Mouse (Mus musculus) forebrain, embryonic 10.5 days (tissue): Measurements from ENCODE around the gene Cln3. TPM values are rescaled to one million over a fixed set of nuclear protein-coding genes. Genes with fewer than 3 reads are reported as not detected.

Experiments used
- DNase-seq: peaks from one replicate; pipeline ENCODE4 v3.0.0-alpha.2; 2017; ENCODE audit warnings: low spot score; ENCODE audit errors: extremely low spot score
- H3K27ac ChIP-seq: fragments of 300-500 bp; sonication (generic); 2 replicates; pipeline ENCODE4 v1.5.1; 2016; ENCODE audit warnings: mild to moderate bottlenecking
- H3K27me3 ChIP-seq: fragments of 300-500 bp; sonication (generic); 2 replicates; pipeline ENCODE4 v1.6.1; 2016; ENCODE audit warnings: mild to moderate bottlenecking; ENCODE audit not compliant: poor library complexity, severe bottlenecking
- H3K36me3 ChIP-seq: fragments of 300-500 bp; sonication (generic); replicated peaks from 2 replicates; pipeline ENCODE4 v1.6.1; 2016; ENCODE audit warnings: mild to moderate bottlenecking, moderate library complexity
- H3K4me1 ChIP-seq: fragments of 300-500 bp; sonication (generic); 2 replicates; pipeline ENCODE4 v1.6.1; 2016
- H3K4me3 ChIP-seq: fragments of 300-500 bp; sonication (generic); 2 replicates; pipeline ENCODE4 v1.5.1; 2016; ENCODE audit warnings: mild to moderate bottlenecking, moderate library complexity
- H3K9me3 ChIP-seq: fragments of 300-500 bp; sonication (generic); 2 replicates; pipeline ENCODE4 v1.6.1; 2016; ENCODE audit warnings: mild to moderate bottlenecking, moderate library complexity
- WGBS: fragments of 180-500 bp; shearing (Covaris S2); methylation state at CpG from one replicate; pipeline ENCODE4 v1.1.7; 2016; 5-methylcytosine and 5-hydroxymethylcytosine counted together
- polyA plus RNA-seq: library from polyadenylated mRNA; unstranded; fragments of >200 nt; fragmentation: Nextera tagmentation; extraction: Ambion mirVana; gene quantifications from 2 replicates; pipeline ENCODE4 v1.2.1, GENCODE M21; 2016

Gene Cln3
- polyA plus RNA-seq, 1 experiment from 2014 or later = 20.7 TPM

DNA sequence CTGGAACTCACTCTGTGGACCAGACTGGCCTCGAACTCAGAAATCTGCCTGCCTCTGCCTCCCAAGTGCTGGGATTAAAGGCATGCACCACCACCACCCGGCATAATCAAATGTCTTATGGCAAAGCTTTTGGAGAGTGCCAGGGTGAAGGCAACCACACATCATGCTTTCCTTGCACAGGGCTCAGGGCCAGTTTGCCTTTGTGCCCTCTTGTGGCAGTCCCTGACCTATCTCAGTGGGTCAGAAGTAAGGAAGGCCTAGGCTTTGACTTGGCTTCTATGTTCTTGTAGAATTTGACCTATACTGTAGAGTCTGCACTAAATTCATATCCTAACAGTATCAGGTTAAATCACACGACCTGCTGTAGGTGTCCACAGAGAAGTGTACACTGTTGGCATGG, 31.1 kb upstream of the Cln3 start:
- Histone ChIP-seq H3K36me3 (no peaks in the 10 kb centered on the region), H3K27me3 (no peaks in the 10 kb centered on the region), H3K4me3 (no peak overlapping the region), H3K9me3 (no peaks in the 10 kb centered on the region), H3K27ac (no peak overlapping the region), H3K4me1 (no peaks in the 10 kb centered on the region)
- WGBS = 85% methylated on average over 3 of the region's 3 CpGs
- no peak for DNase-seq

DNA sequence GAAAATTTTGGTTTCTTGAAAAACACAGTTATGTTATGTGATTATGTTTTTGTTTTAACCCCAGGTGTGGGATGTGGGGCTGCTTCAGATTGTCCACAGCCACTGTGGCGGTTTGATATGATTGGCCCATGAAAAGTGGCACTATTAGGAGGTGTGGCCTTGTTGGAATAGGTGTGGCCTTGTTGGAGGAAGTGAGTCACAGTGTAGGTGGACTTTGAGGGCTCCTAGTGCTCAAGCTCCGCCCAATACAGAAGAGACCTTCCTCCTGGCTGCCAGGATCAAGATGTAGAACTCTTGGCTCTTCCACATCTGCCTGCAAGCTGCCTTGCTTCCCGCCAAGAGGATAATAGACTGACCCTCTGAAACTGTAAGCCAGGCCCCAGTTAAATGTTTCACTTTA, 27.1 kb upstream of the Cln3 start:
- no peaks in the 10 kb centered on the region for H3K27me3 ChIP-seq
- H3K9me3 ChIP-seq = no peaks in the 10 kb centered on the region
- no peak overlapping the region for H3K4me3 ChIP-seq
- WGBS = 79% methylated on average over 3 of the region's 3 CpGs
- DNase-seq = no peak
- H3K4me1 ChIP-seq = no peaks in the 10 kb centered on the region
- no peaks in the 10 kb centered on the region for H3K36me3 ChIP-seq
- no peak overlapping the region for H3K27ac ChIP-seq

DNA sequence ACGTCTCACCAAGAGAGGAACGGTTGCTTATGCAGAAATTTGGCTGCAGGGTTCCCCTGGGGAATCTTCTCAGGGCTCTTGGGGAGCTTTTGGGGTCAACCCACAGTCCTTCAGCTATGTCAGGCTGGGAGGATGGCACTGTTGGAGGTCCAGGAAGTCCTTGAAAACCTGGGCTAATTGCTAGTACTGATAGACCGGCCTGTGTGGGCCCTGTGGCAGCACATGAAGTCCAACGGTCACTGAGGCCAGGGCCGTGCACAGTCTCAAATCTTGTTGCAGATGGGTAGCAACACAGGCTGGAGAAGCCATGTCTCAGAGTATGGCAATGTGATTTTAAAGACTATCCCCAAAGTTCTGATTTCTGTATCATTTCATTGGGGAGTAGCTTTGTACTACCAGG, 22.2 kb upstream of the Cln3 start:
- 88% methylated on average over 5 of the region's 5 CpGs for WGBS
- no peaks in the 10 kb centered on the region for H3K27me3 ChIP-seq
- H3K27ac ChIP-seq = no peak overlapping the region
- H3K36me3 ChIP-seq = no peaks in the 10 kb centered on the region
- no peak overlapping the region for H3K4me3 ChIP-seq
- no peak for DNase-seq
- H3K4me1 ChIP-seq = no peaks in the 10 kb centered on the region
- H3K9me3 ChIP-seq = no peaks in the 10 kb centered on the region

DNA sequence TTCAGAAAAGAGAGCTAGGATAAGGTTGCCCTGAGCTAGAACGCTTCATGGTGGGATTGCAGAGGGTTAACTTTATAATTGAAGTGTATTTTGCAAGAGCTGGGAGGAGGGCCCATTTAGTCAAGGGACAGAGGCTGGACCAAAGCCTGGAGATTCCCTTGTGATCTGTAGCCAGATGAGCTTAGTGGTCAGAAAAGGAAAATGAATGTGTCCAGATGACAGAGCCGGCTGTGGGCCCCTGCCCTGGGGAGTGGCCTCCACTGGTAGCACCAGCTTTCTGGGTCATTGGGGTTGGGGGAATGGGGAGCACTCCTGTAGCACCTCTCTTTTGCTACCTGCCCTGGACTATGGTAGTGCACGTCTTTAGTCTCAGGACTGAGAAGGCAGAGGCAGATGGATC, 21.4 kb upstream of the Cln3 start:
- Histone ChIP-seq H3K27me3 (no peaks in the 10 kb centered on the region), H3K36me3 (no peaks in the 10 kb centered on the region), H3K9me3 (no peaks in the 10 kb centered on the region), H3K4me3 (no peak overlapping the region), H3K4me1 (no peaks in the 10 kb centered on the region), H3K27ac (no peak overlapping the region)
- DNase-seq = no peak
- 77% methylated on average over 3 of the region's 3 CpGs for WGBS

DNA sequence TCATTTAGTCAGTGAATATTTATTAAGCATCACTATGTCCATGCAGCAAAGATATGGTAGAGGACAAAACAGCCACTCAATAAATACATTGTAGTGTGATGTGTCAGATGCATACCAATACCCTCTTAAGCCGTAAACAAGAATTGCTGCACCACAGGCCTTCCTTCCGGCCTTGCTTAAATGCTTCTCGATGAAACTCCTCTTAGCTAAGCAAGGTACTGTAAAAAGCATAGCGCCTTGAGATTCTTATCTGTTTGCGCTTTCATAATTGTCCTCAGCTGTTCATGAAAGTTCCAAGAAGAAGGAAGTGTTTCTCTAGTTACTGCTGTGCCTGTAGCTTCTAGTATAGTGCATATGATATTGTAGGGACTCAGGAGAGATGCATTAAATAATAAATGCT, 21.0 kb upstream of the Cln3 start:
- Histone ChIP-seq H3K27me3 (no peaks in the 10 kb centered on the region), H3K36me3 (no peaks in the 10 kb centered on the region), H3K9me3 (no peaks in the 10 kb centered on the region), H3K4me1 (peaks cover 2% of the 10 kb centered on the region; the same call in 1 of the 2 replicates), H3K27ac (no peak overlapping the region), H3K4me3 (no peak overlapping the region)
- DNase-seq = no peak
- 93% methylated on average over 5 of the region's 5 CpGs for WGBS

DNA sequence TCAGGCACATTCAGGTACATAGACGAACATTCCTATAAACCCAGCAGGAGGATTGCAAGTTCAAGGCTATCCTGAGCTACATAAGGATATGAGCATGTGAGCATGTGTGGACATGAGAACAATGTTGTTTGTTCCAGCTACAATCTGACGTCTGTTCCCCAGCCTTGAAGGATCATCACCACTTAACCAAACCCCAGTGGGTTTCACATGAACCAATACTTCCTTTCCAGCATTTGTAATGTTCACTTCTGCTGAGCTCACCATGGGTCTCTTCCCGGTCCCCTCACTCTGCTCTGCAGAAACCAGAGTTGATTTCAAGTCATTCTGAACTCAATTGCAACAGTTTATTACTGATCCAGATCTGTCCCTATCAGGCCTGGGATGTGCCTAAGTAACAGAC, 17.0 kb upstream of the Cln3 start:
- DNase-seq = no peak
- Histone ChIP-seq H3K4me3 (no peak overlapping the region), H3K9me3 (no peaks in the 10 kb centered on the region), H3K36me3 (no peaks in the 10 kb centered on the region), H3K27me3 (no peaks in the 10 kb centered on the region), H3K27ac (no peak overlapping the region), H3K4me1 (peaks cover 4% of the 10 kb centered on the region; the same call in 1 of the 2 replicates)
- WGBS = 91% methylated on average over 3 of the region's 3 CpGs

DNA sequence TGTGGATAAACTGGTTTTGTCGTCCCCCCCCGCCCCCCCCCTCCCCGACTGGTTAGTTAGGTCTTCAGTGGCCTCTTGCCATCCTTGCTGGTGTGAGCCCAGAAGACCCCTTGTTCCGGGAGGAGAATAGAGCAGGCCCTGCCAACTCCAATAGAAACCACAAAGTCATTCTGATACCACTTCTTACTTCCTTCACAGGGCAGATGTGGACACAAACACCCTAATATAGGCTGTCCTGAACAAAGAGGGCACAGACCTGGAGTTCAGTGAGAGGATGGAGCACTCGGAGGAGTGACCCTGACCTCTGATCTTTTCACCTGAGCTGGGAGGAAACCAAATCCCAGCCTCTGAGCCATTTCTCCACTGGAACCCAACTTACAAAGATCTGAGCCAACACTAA, 16.3 kb upstream of the Cln3 start:
- Histone ChIP-seq H3K9me3 (no peaks in the 10 kb centered on the region), H3K27ac (no peak overlapping the region), H3K36me3 (no peaks in the 10 kb centered on the region), H3K4me3 (no peak overlapping the region), H3K4me1 (peaks cover 4% of the 10 kb centered on the region; the same call in 1 of the 2 replicates), H3K27me3 (no peaks in the 10 kb centered on the region)
- DNase-seq = no peak
- WGBS = 47% methylated on average over 5 of the region's 5 CpGs

DNA sequence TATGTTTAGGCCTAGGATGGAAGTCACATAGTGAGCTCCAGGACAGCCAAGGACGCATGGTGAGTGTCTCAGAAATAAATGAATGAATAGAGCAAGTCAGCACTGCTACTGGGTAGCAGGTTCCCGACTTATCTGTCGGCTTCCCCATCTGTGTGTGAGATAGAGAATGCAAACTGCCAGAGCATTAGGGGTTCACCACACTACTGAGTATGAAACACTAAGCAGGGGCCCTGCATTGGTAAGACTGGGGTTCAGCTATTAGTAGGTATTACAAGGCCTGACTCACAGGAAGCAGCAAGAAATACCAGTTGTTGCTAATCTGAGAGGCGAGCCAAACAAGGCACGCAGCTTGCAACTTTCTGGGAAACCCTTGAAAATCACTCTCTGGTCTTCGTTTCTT, 13.3 kb upstream of the Cln3 start:
- Histone ChIP-seq H3K9me3 (no peaks in the 10 kb centered on the region), H3K4me3 (no peak overlapping the region), H3K4me1 (peaks cover 4% of the 10 kb centered on the region; the same call in 1 of the 2 replicates), H3K27me3 (peaks cover 3% of the 10 kb centered on the region; the same call in 1 of the 2 replicates), H3K27ac (no peak overlapping the region), H3K36me3 (no peaks in the 10 kb centered on the region)
- WGBS = 86% methylated on average over 6 of the region's 6 CpGs
- DNase-seq = no peak

DNA sequence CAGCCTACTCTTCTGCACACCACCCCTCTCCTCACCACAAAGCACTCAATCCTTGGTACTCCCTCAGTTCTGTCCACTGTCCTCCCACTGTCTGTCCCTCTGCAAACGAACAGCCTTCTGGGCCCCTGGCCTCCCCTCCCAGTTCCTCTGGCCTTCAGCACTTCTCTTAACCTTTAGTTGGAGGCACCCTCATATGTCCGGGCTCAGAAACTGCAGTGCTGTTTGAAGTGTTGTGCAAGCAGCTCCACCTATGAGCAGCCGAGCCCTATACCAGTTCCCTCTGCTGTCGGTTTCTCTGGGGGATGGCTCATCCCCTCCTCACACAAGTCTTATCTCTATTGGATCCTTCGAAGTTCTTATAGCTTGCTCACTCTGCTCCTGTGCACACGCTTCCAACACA, 10.8 kb upstream of the Cln3 start:
- no peak for DNase-seq
- WGBS = 76% methylated on average over 6 of the region's 6 CpGs
- Histone ChIP-seq H3K9me3 (no peaks in the 10 kb centered on the region), H3K27ac (no peak overlapping the region), H3K36me3 (no peaks in the 10 kb centered on the region), H3K4me1 (no peaks in the 10 kb centered on the region; the same call in 1 of the 2 replicates), H3K27me3 (peaks cover 3% of the 10 kb centered on the region; the same call in 1 of the 2 replicates), H3K4me3 (no peak overlapping the region)

DNA sequence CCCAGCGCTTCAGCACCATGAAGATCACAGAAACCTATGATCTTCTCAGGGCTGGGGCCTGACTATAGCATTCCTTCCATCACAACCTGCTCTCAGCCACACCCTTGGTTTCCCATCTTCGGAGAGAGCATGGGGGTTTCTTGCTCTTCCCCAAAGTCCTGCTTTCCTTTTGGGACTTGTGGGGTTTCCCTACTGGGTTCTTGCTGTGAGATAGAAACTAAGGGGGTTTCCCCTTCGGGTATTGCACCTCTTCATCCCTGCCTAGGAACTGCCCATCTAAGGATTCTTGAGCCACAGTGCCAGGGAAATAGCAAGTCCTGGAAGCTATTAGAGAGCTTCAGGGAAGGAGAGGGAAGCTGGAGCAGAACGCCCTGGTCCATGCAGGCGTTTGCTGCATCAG, 10.3 kb upstream of the Cln3 start:
- H3K4me3 ChIP-seq = no peak overlapping the region
- no peaks in the 10 kb centered on the region for H3K9me3 ChIP-seq
- no peak for DNase-seq
- no peak overlapping the region for H3K27ac ChIP-seq
- peaks cover 3% of the 10 kb centered on the region; the same call in 1 of the 2 replicates for H3K27me3 ChIP-seq
- H3K4me1 ChIP-seq = no peaks in the 10 kb centered on the region
- no peaks in the 10 kb centered on the region for H3K36me3 ChIP-seq
- 79% methylated on average over 5 of the region's 5 CpGs for WGBS

DNA sequence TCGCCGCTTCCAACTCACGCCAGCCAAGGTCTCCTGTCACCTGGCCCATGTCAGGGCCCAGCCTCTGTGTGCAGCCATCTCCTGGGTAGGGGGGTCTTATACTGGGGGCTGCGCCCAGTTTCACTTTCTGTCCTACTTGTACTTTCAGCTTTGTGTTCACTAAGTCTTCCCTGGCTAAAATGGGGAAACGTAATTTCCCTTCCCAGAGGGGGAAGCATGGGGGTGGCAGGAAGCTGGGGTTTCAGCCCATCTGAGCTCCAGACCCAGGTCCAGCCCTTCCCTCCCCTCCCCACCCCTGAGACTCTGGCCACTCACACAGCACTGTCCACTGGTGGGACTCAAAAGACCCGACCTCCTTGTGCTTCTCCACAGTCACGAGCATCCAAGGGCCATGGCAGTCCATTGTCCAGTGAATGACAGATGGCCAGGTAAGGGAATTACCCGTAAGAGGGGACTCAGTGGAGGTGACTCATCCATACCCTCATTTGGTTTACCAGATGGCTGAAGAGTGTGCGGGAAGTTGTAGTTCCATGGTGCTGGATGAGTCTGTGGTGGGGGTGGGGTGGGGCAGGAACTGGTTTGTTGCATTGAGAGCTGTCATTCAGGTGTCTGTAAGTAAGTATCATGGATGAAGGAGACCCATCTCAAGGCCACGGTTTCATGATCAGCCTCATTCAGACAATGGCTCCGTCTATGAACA, 9.4 kb upstream of the Cln3 start, which contains the start of gene Il27:
Il27 (minus strand) TSS at position 80 of the 700 bp plus-strand sequence.
- H3K27me3 ChIP-seq = peaks cover 3% of the 10 kb centered on the region; the same call in 1 of the 2 replicates
- DNase-seq = no peak
- no peak within 1 kb of the TSS for H3K27ac ChIP-seq
- H3K4me1 ChIP-seq = no peaks in the 10 kb centered on the region
- H3K4me3 ChIP-seq = no peak within 1 kb of the TSS
- H3K9me3 ChIP-seq = no peaks in the 10 kb centered on the region
- 85% methylated on average over 11 of the region's 11 CpGs for WGBS
- H3K36me3 ChIP-seq = no peaks in the 10 kb centered on the region

DNA sequence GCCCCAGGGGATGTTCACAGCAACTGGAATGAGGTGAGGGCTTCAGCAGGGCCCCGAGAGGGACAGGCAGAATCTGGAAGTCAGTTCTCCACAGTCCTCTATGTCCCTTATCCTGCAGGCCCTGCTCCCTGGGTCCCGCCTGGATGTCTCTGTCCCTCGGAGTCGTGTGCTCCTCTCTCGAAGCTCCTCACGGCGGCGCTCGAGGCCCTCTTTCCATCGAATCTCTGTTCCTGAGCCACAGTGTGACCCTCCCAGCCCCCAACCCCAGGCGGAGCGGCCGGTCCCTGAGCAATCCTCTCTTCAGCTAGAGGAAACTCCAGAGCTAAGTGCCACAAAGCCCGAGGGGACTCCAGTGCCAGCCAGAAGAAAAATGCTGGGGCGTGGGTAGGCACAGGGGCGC, 2.2 kb upstream of the Cln3 start:
- Histone ChIP-seq H3K27ac (peak overlapping the region; percentile 73), H3K4me3 (peak overlapping the region; percentile 40)
- 5% methylated on average over 16 of the region's 16 CpGs for WGBS

DNA sequence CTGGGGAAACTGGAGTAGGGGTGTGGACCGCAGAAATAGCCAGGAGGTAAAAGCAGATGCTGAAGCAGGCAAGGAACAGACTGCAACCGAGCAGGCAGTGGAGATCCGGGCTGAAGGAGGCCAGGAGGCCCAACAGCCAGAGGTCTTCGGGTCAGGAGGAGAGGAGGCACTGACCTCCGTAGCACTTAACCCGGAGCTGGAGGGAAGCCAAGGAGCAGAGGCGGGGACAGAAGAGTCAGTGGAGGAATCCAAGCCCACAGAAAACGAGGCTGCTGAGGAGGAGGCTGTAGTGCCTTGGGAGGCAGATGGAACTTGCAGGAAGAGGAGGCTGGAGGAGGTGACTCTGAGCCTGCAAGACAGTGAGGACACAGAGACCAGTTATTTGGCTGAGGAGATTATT, 1.2 kb upstream of the Cln3 start:
- Histone ChIP-seq H3K4me3 (no peak overlapping the region), H3K9me3 (no peaks in the 10 kb centered on the region), H3K27ac (no peak overlapping the region), H3K27me3 (peaks cover 53% of the 10 kb centered on the region), H3K36me3 (no peaks in the 10 kb centered on the region), H3K4me1 (peaks cover 32% of the 10 kb centered on the region)
- WGBS = 77% methylated on average over 8 of the region's 8 CpGs
- DNase-seq = no peak

More for the DNA sequence above, 2.2 kb upstream of the Cln3 start:
- H3K9me3 ChIP-seq = no peaks in the 10 kb centered on the region
- H3K4me1 ChIP-seq = peaks cover 25% of the 10 kb centered on the region
- no peaks in the 10 kb centered on the region for H3K36me3 ChIP-seq
- peaks cover 53% of the 10 kb centered on the region for H3K27me3 ChIP-seq
- DNase-seq = peak; percentile 78
